Mouse (Mus musculus) lung, postnatal 0 days (tissue): Measurements from ENCODE around the gene Uri1. TPM values are rescaled to one million over a fixed set of nuclear protein-coding genes. Genes with fewer than 3 reads are reported as not detected.

ENCODE experiments used
- ATAC-seq: fragments of 200-750 bp; cut with Nextera tagmentation; 2 replicates; pipeline ENCODE4 v1.8.0; 2017; ENCODE audit warnings: moderate library complexity
- DNase-seq: peaks from one replicate; pipeline ENCODE4 v3.0.0-alpha.2; 2016; ENCODE audit warnings: low spot score
- H3K27ac ChIP-seq: fragments of 300-500 bp; sonication (generic); 2 replicates; pipeline ENCODE4 v1.5.1; 2014; ENCODE audit warnings: antibody characterized with exemption, mild to moderate bottlenecking, low read length, mixed read lengths
- H3K27me3 ChIP-seq: fragments of 300-500 bp; sonication (generic); replicated peaks from 2 replicates; pipeline ENCODE4 v1.6.1; 2014; ENCODE audit warnings: low read length, mixed read lengths; ENCODE audit not compliant: insufficient read depth
- H3K36me3 ChIP-seq: fragments of 300-500 bp; sonication (generic); 2 replicates; pipeline ENCODE4 v1.6.1; 2014; ENCODE audit warnings: low read length, mixed read lengths; ENCODE audit not compliant: insufficient read depth
- H3K4me1 ChIP-seq: fragments of 300-500 bp; sonication (generic); 2 replicates; pipeline ENCODE4 v1.6.1; 2014; ENCODE audit warnings: antibody characterized with exemption, low read depth, low read length, mixed read lengths; ENCODE audit not compliant: insufficient read depth
- H3K4me2 ChIP-seq: fragments of 300-500 bp; sonication (generic); replicated peaks from 2 replicates; pipeline ENCODE4 v1.6.1; 2014; ENCODE audit warnings: low read depth, mild to moderate bottlenecking, low read length, moderate library complexity, mixed read lengths
- H3K4me3 ChIP-seq: fragments of 300-500 bp; sonication (generic); 2 replicates; pipeline ENCODE4 v1.5.1; 2014; ENCODE audit warnings: low read depth, low read length
- H3K9ac ChIP-seq: fragments of 300-500 bp; sonication (generic); replicated peaks from 2 replicates; pipeline ENCODE4 v1.6.1; 2014; ENCODE audit warnings: low read depth, mild to moderate bottlenecking
- H3K9me3 ChIP-seq: fragments of 300-500 bp; sonication (generic); 2 replicates; pipeline ENCODE4 v1.6.1; 2016; ENCODE audit warnings: low read length, mixed read lengths
- CTCF ChIP-seq: IDR thresholded peaks from 2 replicates; pipeline ENCODE4 v1.5.1; 2016; ENCODE audit warnings: antibody characterized with exemption, mild to moderate bottlenecking
- EP300 ChIP-seq: IDR thresholded peaks from 2 replicates; pipeline ENCODE4 v1.6.1; 2016; ENCODE audit warnings: antibody characterized with exemption, mild to moderate bottlenecking, control low read depth
- whole genome bisulfite sequencing: fragments of 180-500 bp; shearing (Covaris S2); extraction: QIAGEN DNeasy Blood & Tissue Kit; methylation state at CpG from one replicate; pipeline ENCODE4 v1.1.7; 2014; 5-methylcytosine and 5-hydroxymethylcytosine counted together
- polyA plus RNA-seq: library from polyadenylated mRNA; unstranded; fragments of >200 nt; fragmentation: Nextera tagmentation; extraction: Ambion mirVana; gene quantifications from 2 replicates; pipeline ENCODE4 v1.2.1, GENCODE M21; 2015

Gene Uri1
- polyA plus RNA-seq, 1 experiment from 2014 or later = 32.8 TPM

DNA sequence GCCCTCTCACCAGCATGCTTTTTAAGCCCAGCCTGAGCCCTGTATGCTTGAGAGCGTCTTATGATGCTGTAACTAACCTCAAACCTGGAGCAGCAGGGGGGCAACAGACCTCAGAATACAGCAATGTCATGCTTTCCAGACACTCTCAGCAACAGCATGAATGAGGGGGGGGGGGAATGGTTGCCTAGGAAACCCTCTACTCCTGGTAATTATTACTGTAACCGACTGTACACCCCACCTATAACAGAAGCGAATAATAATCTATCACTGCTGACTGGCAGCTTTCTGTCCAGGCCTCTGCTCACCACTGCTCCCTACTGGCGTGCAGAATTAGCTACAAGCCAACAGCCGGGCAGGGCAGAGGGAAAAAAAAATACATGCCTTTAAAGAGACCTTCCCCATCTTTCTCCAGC, 88.6 kb downstream of the Uri1 start:
- H3K27me3 ChIP-seq = no peaks in the 10 kb centered on the region
- H3K4me1 ChIP-seq = no peaks in the 10 kb centered on the region
- 32% methylated on average over 5 of the region's 5 CpGs for WGBS
- TF ChIP-seq EP300 (no peak), CTCF (peak; percentile 77)
- no peaks in the 10 kb centered on the region for H3K9me3 ChIP-seq
- H3K4me3 ChIP-seq = no peak overlapping the region
- no peaks in the 10 kb centered on the region for H3K36me3 ChIP-seq
- no peak overlapping the region for H3K27ac ChIP-seq
- H3K4me2 ChIP-seq = no peak overlapping the region
- DNase-seq (peak; percentile 49), ATAC-seq (no peak)
- H3K9ac ChIP-seq = no peak overlapping the region

DNA sequence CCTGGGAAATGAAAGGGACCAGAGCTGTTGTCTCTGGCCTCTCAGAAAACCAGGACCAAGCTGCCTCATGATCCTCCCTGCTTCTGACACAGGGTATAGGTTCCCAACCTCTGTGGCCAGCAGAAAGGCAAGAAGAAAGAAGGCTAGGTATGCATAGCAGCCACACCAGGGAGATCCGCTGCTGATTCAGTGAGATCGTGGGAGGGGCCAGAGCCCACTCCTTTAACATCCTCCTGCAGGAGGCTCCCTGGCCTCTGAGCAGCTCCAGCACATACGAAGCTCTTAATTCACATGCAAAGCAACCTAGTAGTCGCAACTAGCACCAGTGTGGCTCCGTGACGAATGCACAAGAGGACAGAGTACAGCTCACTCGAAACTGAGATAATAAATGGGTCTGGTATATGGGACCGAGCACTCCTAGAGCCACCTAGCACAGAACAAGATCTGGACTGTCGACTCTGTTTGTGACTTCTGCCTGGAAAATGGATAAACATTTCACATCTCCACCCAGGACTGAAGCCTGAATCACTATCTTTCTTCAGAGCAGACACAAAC, 89.5 kb downstream of the Uri1 start:
- ATAC-seq (no peak), DNase-seq (no peak)
- no peak overlapping the region for H3K4me2 ChIP-seq
- no peak overlapping the region for H3K4me3 ChIP-seq
- no peaks in the 10 kb centered on the region for H3K9me3 ChIP-seq
- H3K9ac ChIP-seq = no peak overlapping the region
- H3K4me1 ChIP-seq = no peaks in the 10 kb centered on the region
- no peak for TF ChIP-seq EP300
- TF ChIP-seq CTCF = no peak
- no peaks in the 10 kb centered on the region for H3K27me3 ChIP-seq
- 61% methylated on average over 9 of the region's 9 CpGs for WGBS
- no peaks in the 10 kb centered on the region for H3K36me3 ChIP-seq
- no peak overlapping the region for H3K27ac ChIP-seq

DNA sequence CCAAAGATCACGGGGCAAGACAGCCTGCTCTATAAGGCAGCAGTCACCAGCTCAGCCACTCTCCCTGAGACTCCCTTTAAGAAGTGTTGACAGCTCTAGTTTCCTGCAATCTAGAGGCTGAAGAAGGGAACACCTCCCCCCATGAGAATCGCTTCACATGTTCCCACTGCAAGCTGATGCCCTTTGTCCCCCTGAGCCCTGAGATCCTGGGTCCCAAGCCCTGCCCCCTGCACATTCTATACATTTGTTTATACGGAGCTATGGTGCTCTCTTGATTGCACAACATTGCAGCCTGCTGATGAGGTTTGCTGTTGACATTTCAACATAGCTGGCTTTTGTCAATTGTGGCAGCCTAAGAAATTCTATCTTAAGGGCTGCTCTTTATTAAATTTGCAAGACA, 91.7 kb downstream of the Uri1 start:
- DNase-seq = peak; percentile 74
- H3K9me3 ChIP-seq = no peaks in the 10 kb centered on the region
- no peaks in the 10 kb centered on the region for H3K27me3 ChIP-seq
- peak overlapping the region; percentile 27; the same call in 1 of the 2 replicates for H3K4me2 ChIP-seq
- H3K36me3 ChIP-seq = no peaks in the 10 kb centered on the region
- H3K9ac ChIP-seq = no peak overlapping the region
- ATAC-seq = peak; percentile 64
- H3K4me1 ChIP-seq = no peaks in the 10 kb centered on the region
- no peak overlapping the region for H3K4me3 ChIP-seq
- no peak for TF ChIP-seq CTCF
- peak; percentile 62; the same call in 1 of the 2 replicates for TF ChIP-seq EP300
- WGBS = 13% methylated on average over 3 of the region's 3 CpGs
- no peak overlapping the region for H3K27ac ChIP-seq

- no peaks in the 10 kb centered on the region for H3K9me3 ChIP-seq
- H3K36me3 ChIP-seq = no peaks in the 10 kb centered on the region
Measured at GRCm38 (mm10) chr7:37929738-37930137, 93.6 kb downstream of the Uri1 start.

GRCm38 (mm10) chr7:37922999-37923398, 100.4 kb downstream of the Uri1 start:
- H3K27me3 ChIP-seq = no peaks in the 10 kb centered on the region
- 73% methylated on average over 4 of the region's 4 CpGs for WGBS
- TF ChIP-seq CTCF = peak; percentile 10; the same call in 1 of the 2 replicates
- no peak for TF ChIP-seq EP300
- no peak overlapping the region for H3K27ac ChIP-seq
- H3K9ac ChIP-seq = no peak overlapping the region
- H3K4me1 ChIP-seq = no peaks in the 10 kb centered on the region
- H3K36me3 ChIP-seq = no peaks in the 10 kb centered on the region
- no peak for ATAC-seq
- no peak overlapping the region for H3K4me3 ChIP-seq
- H3K9me3 ChIP-seq = no peaks in the 10 kb centered on the region
- DNase-seq = no peak
- no peak overlapping the region for H3K4me2 ChIP-seq

More at GRCm38 (mm10) chr7:37929738-37930137, 93.6 kb downstream of the Uri1 start:
- no peaks in the 10 kb centered on the region for H3K27me3 ChIP-seq
- H3K4me3 ChIP-seq = no peak overlapping the region
- no peak overlapping the region for H3K27ac ChIP-seq
- H3K4me1 ChIP-seq = no peaks in the 10 kb centered on the region
- TF ChIP-seq CTCF (no peak), EP300 (no peak)
- no peak overlapping the region for H3K4me2 ChIP-seq
- 49% methylated on average over 5 of the region's 5 CpGs for WGBS
- ATAC-seq (no peak), DNase-seq (no peak)
- no peak overlapping the region for H3K9ac ChIP-seq

GRCm38 (mm10) chr7:37921681-37922430, 101.5 kb downstream of the Uri1 start:
- Histone ChIP-seq H3K27me3 (no peaks in the 10 kb centered on the region), H3K4me1 (no peaks in the 10 kb centered on the region), H3K4me3 (no peak overlapping the region), H3K9ac (no peak overlapping the region), H3K27ac (no peak overlapping the region), H3K36me3 (no peaks in the 10 kb centered on the region), H3K9me3 (no peaks in the 10 kb centered on the region), H3K4me2 (no peak overlapping the region)
- 65% methylated on average over 17 of the region's 17 CpGs for WGBS
- no peak for ATAC-seq
- TF ChIP-seq EP300 = no peak
- TF ChIP-seq CTCF = no peak
- no peak for DNase-seq
